Mouse (Mus musculus) cerebellum, adult 2 months (tissue): ENCODE results near the gene Mllt11. TPM values are rescaled to one million over a fixed set of nuclear protein-coding genes. Genes with fewer than 3 reads are reported as not detected.

ENCODE experiments used
- DNase-seq, 2 experiments: peaks; one replicate each; pipeline ENCODE4 v3.0.0; 2021
- H3K27ac ChIP-seq: fragments of 200-500 bp; 2 replicates; pipeline ENCODE4 v1.5.1; 2012; ENCODE audit warnings: low read length, control low read depth, inconsistent platforms; ENCODE audit not compliant: insufficient read depth
- H3K27me3 ChIP-seq: fragments of 200-500 bp; 2 replicates; pipeline ENCODE4 v1.6.1; 2012; ENCODE audit warnings: inconsistent platforms, mild to moderate bottlenecking, low read length, moderate library complexity; ENCODE audit not compliant: control insufficient read depth, insufficient read depth
- H3K4me1 ChIP-seq: fragments of 200-500 bp; 2 replicates; pipeline ENCODE4 v1.6.1; 2011; ENCODE audit warnings: low read length; ENCODE audit not compliant: control insufficient read depth, insufficient read depth
- H3K4me3 ChIP-seq: fragments of 200-500 bp; replicated peaks from 2 replicates; pipeline ENCODE3; 2011; ENCODE audit warnings: mild to moderate bottlenecking, low read depth, low read length, control low read depth; ENCODE audit not compliant: insufficient read depth
- CTCF ChIP-seq: fragments of 200-500 bp; IDR thresholded peaks from 2 replicates; pipeline ENCODE4 v1.5.1; 2011; ENCODE audit warnings: low read depth, mild to moderate bottlenecking, control low read depth, low read length, moderate library complexity, borderline replicate concordance; ENCODE audit not compliant: insufficient read depth
- POLR2A ChIP-seq: fragments of 200-500 bp; IDR thresholded peaks from 2 replicates; pipeline ENCODE4 v1.6.1; 2011; ENCODE audit warnings: low read length, control low read depth, borderline replicate concordance; ENCODE audit not compliant: insufficient read depth
- WGBS: fragments of 180-500 bp; shearing (Covaris S2); methylation state at CpG from one replicate; pipeline ENCODE4 v1.1.7; 2018; 5-methylcytosine and 5-hydroxymethylcytosine counted together
- polyA plus RNA-seq: library from polyadenylated mRNA; depleted of rRNA; stranded (reverse); fragments of >200 nt; gene quantifications from 2 replicates; pipeline ENCODE4 v1.2.3, GENCODE M21; 2012

Gene Mllt11
- polyA plus RNA-seq, 1 experiment: 352 TPM

DNA sequence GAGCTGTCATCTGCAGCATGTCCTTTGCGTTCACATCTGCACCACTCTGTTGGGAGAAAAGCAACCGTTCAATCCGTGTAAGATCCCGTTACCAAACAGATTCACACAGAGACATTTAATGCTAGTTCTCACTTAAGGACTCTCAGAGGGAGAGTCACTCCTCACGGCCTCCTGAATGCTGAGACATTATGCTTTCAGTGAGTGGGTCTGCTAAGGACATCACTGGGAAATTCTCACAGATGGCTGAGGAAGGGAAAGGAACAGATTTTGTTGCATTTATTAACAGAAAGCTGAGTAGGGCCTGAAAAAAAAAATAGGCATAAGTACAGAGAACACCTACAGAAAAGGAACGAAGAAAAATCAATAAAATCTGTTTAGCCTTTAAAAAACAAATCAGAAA is 28.1 kb downstream of the Mllt11 start:
- 91% methylated on average over 6 of the region's 6 CpGs for WGBS
- Histone ChIP-seq H3K27me3 (no peaks in the 10 kb centered on the region), H3K4me1 (no peaks in the 10 kb centered on the region), H3K4me3 (no peak overlapping the region), H3K27ac (no peak overlapping the region)
- no peak for TF ChIP-seq CTCF
- TF ChIP-seq POLR2A: no peak
- no peak for DNase-seq

DNA sequence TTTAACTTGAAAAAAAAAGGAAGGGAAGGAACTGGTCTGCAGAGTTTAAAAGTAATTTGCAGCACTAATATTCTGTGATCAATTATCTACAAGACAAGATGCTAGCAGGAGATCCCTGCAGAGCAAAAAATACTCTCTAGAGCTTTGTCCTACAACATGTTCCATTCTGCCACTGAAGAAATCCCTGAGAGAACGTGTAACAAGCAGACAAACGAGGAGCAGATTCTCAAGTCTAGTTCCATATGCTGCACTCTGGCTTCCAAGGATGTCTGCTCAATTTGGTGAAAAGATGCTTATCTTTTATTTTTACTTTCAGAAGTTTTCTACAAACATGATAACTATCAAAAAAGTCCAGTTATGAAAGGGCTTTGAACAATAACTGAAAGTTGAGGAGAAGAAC is 31.4 kb downstream of the Mllt11 start:
- TF ChIP-seq POLR2A (no peak), CTCF (no peak)
- DNase-seq: no peak
- no peaks in the 10 kb centered on the region; the same call in 1 of the 2 replicates for H3K4me1 ChIP-seq
- 70% methylated on average over 2 of the region's 2 CpGs for WGBS
- no peak overlapping the region for H3K27ac ChIP-seq
- H3K4me3 ChIP-seq: no peak overlapping the region
- H3K27me3 ChIP-seq: no peaks in the 10 kb centered on the region

DNA sequence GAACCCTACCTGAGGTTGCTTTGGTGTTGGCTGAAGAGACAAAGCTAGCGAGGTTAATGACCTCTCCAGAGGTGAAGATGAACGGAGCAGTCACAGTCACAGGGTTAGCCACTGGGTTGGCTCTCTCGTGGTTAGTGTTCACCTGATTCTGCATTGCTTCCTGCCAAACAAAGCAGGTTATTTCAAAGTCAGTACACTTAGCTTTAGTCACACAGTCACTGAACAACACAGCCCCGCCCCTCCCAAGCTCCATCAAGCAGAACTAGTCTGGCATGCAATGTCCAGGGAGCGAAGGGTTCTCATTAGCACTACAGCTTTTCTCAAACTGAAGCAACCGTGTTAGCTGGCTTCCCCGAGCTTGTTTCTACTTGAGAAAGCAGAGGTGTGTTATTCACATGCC is 31.8 kb downstream of the Mllt11 start:
- Histone ChIP-seq H3K4me3 (no peak overlapping the region), H3K27ac (no peak overlapping the region), H3K4me1 (peaks cover 2% of the 10 kb centered on the region; the same call in 1 of the 2 replicates), H3K27me3 (no peaks in the 10 kb centered on the region)
- TF ChIP-seq POLR2A (no peak), CTCF (no peak)
- DNase-seq: no peak
- 78% methylated on average over 7 of the region's 7 CpGs for WGBS

DNA sequence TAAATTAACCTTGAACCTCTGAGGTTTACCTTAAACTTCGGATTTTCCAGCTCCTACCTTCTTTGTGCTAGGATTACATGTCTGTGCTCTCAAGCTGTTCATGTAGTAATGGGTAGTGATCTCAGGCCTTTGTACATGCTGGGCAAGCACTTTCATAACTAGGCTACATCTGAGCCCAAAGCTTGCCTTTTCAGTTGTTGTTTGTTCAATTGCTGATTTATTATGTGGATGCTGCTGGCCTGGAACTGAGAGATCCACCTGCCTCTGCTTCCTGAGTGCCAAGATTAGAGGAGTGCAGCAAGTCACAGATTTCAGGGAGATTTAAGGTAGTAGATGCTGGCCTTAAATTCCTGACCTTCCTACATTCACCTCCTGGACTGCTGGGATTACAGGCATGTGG is 32.9 kb downstream of the Mllt11 start:
- H3K4me1 ChIP-seq: peaks cover 10% of the 10 kb centered on the region
- H3K27me3 ChIP-seq: no peaks in the 10 kb centered on the region
- no peak overlapping the region for H3K27ac ChIP-seq
- H3K4me3 ChIP-seq: no peak overlapping the region
- TF ChIP-seq CTCF: no peak
- no peak for TF ChIP-seq POLR2A
- WGBS: 79% methylated on average over 1 of the region's 1 CpGs
- no peak for DNase-seq

DNA sequence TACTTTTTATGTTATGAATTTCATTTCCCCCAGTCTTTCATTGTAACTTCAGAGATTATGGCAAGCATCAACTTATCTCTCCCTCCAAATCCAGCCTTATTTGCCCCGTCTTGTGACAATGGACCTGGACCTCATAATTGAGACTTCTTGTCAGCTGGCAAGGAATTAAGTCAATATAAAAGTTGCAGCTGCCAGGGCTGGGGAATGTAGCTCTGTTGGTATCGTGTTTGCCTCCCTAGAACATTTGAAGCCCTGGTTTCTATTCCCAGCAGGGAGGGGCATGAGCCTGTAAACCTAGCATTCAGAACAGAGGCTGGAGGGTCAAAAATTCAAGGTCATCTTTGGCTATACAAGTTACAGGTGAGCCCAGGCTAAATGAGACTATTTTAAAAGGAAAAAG is 36.2 kb downstream of the Mllt11 start:
- 73% methylated on average over 2 of the region's 2 CpGs for WGBS
- no peaks in the 10 kb centered on the region for H3K27me3 ChIP-seq
- H3K4me1 ChIP-seq: peaks cover 10% of the 10 kb centered on the region
- no peak overlapping the region for H3K4me3 ChIP-seq
- no peak for DNase-seq
- H3K27ac ChIP-seq: no peak overlapping the region
- TF ChIP-seq CTCF: no peak
- TF ChIP-seq POLR2A: no peak

DNA sequence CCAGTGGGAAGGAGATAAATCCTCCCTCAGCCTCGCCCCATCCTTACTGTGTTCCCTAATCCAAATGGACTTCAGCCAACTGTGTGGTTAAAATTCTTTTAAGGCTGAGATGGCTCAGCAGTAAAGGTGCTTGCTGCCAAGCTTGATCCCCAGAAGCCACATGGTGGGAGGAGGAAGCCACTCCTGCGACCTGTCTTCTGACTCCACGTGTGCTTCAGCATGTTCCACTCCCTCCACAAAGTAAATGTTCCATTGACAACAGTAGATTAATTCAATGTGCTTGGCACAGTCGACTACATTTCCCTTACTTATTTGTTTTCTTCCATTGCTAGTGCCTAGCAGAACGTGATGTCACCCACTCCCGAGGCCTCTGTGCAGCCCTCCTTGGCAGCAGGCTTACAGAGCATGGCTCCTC is 37.2 kb downstream of the Mllt11 start:
- Histone ChIP-seq H3K27me3 (no peaks in the 10 kb centered on the region), H3K4me3 (no peak overlapping the region), H3K4me1 (peaks cover 10% of the 10 kb centered on the region), H3K27ac (no peak overlapping the region)
- DNase-seq: peak; percentile 40 to 70
- TF ChIP-seq CTCF (no peak), POLR2A (no peak)
- 12% methylated on average over 6 of the region's 6 CpGs for WGBS

DNA sequence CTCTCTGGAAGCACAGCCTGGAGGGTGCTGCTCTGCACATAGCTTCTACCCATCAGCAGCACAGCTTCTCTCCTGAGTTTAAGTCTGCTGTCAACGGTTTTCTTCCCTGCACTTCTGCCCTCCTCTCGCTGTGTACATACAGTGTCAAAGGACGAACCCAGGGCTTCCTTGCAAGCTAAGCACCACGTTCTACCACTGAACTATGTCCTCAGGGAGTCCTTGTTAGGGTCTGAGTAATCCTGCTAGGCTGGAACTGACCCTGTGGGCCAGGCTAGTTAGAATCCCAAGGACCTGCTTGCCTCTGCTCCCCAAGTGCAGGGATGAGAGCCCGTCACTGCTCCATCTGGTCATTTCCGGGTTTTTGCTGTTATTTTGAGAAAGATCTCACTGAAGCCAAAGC is 45.1 kb downstream of the Mllt11 start:
- no peak for DNase-seq
- TF ChIP-seq CTCF: no peak
- TF ChIP-seq POLR2A: no peak
- no peak overlapping the region for H3K27ac ChIP-seq
- H3K4me1 ChIP-seq: no peaks in the 10 kb centered on the region
- 88% methylated on average over 6 of the region's 6 CpGs for WGBS
- no peak overlapping the region for H3K4me3 ChIP-seq
- H3K27me3 ChIP-seq: no peaks in the 10 kb centered on the region

DNA sequence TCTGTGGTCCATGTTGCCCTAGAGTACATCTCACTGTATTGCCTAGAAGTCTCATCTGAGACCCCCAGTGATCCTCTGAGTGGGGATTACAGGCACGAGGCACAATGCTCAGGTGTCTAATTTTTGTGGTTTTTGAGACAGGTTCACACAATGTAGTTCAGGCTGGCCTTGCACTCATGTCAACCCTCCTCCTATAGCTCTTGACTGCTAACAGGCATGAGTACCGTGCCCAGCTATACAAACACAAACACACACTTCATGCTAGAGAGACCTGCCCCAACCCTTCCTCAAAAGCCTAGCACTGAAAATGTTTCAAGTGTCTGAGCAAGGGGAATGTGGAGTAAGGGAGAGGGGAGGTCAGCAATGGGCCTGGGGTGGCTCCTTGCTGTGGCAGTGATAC is 45.9 kb downstream of the Mllt11 start:
- no peak for DNase-seq
- TF ChIP-seq CTCF (no peak), POLR2A (no peak)
- H3K27ac ChIP-seq: no peak overlapping the region
- 88% methylated on average over 2 of the region's 2 CpGs for WGBS
- H3K27me3 ChIP-seq: no peaks in the 10 kb centered on the region
- H3K4me1 ChIP-seq: no peaks in the 10 kb centered on the region
- H3K4me3 ChIP-seq: no peak overlapping the region

DNA sequence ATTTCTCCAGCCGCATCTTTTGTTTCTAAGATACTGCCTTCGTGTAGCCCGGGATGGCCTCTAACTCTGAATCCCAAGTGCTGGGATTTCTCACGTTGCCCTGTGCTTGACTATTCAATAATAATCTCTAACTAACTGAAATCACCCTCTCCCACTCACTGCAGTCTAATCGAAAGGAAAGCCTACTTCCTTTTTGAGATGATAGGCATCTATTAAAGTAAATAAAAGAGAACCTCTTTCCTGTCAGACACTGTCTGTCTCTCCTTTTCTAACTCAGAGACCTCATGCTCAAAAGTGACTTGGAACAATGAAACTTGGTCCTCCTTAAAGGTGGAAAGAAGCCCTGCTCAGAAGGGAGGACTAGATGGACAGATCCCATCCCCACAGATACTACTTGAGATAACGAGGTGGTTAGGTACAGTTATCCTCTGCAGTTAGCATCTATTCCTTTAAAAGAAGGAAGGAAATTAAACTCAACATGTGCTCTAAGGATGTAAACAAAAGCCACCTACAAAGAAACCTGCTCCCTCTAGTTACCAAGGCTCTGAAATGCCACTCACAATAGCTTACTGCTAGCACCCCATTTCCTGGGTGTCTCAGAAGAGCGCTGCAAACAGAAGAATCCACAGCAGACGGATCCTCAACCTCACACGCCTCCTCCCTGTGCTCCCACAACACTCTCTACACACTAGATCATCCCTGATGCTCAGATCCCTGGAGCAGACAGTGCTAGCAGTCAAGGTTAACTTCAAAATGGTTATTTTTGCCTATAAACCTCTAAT is 47.0 kb downstream of the Mllt11 start:
- TF ChIP-seq CTCF (no peak), POLR2A (no peak)
- H3K27me3 ChIP-seq: no peaks in the 10 kb centered on the region
- H3K4me1 ChIP-seq: no peaks in the 10 kb centered on the region
- no peak for DNase-seq
- H3K27ac ChIP-seq: no peak overlapping the region
- H3K4me3 ChIP-seq: no peak overlapping the region
- 92% methylated on average over 9 of the region's 9 CpGs for WGBS
